ENCODE assay signal across 28 mouse cellular contexts in genomic region chrX:151912267-151912666, GRCm38 (mm10).
"Had no signal": no experiment of that assay in that cellular context is flagged by ENCODE, and none has a peak within 500 bp of the region (broad histone marks: within the 10 kb centered on the region; RNA-seq: fewer than 3 reads in every experiment).

No protein-coding gene starts in this region.

- H3K4me1 ChIP-seq: limb, embryonic 10.5 days; limb, embryonic 12.5 days; limb, embryonic 13.5 days; limb, embryonic 15.5 days; liver, embryonic 13.5 days; liver, embryonic 15.5 days; lung, embryonic 15.5 days; midbrain, embryonic 10.5 days; midbrain, embryonic 12.5 days; midbrain, embryonic 13.5 days; midbrain, embryonic 15.5 days; neural tube, embryonic 12.5 days had no signal

- H3K9ac ChIP-seq: limb, embryonic 12.5 days; limb, embryonic 13.5 days; limb, embryonic 15.5 days; liver, embryonic 12.5 days; liver, embryonic 13.5 days; liver, embryonic 14.5 days; liver, embryonic 15.5 days; liver, postnatal 0 days; lung, embryonic 14.5 days; lung, embryonic 15.5 days; midbrain, embryonic 12.5 days; midbrain, embryonic 13.5 days; midbrain, embryonic 15.5 days; neural tube, embryonic 12.5 days had no signal

- DNase-seq: left cerebral cortex, postnatal 4 days; liver; liver, embryonic 13.5 days; liver, postnatal 0 days; lung, adult 18-20 months; lung, adult 2 months; lung, embryonic 14.5 days; lung, postnatal 10 days; lung, postnatal 14 days; lung, postnatal 36 days; lung, postnatal 4 days; midbrain, embryonic 14.5 days had no signal

- H3K4me3 ChIP-seq: limb, embryonic 10.5 days; limb, embryonic 12.5 days; limb, embryonic 13.5 days; limb, embryonic 15.5 days; liver, embryonic 12.5 days; liver, embryonic 13.5 days; liver, embryonic 15.5 days; lung, embryonic 15.5 days; megakaryocyte, embryonic 14.5 days; midbrain, embryonic 10.5 days; midbrain, embryonic 12.5 days; midbrain, embryonic 13.5 days; midbrain, embryonic 15.5 days; myocyte; neural tube, embryonic 12.5 days had no signal

- H3K27me3 ChIP-seq: liver, embryonic 13.5 days; liver, embryonic 15.5 days; neural tube, embryonic 12.5 days had no signal

- H3K9me3 ChIP-seq: limb, embryonic 10.5 days; limb, embryonic 12.5 days; limb, embryonic 13.5 days; limb, embryonic 15.5 days; liver, embryonic 12.5 days; liver, embryonic 13.5 days; liver, embryonic 15.5 days; lung, embryonic 15.5 days; megakaryocyte, embryonic 14.5 days; midbrain, embryonic 10.5 days; midbrain, embryonic 12.5 days; midbrain, embryonic 13.5 days; midbrain, embryonic 15.5 days; neural tube, embryonic 12.5 days had no signal

- H3K27ac ChIP-seq: limb, embryonic 10.5 days; limb, embryonic 12.5 days; limb, embryonic 13.5 days; limb, embryonic 15.5 days; liver, embryonic 12.5 days; liver, embryonic 13.5 days; liver, embryonic 14.5 days; liver, embryonic 15.5 days; lung, embryonic 15.5 days; macrophage; midbrain, embryonic 10.5 days; midbrain, embryonic 12.5 days; midbrain, embryonic 13.5 days; midbrain, embryonic 15.5 days; neural tube, embryonic 12.5 days had no signal
